Mouse (Mus musculus): Measurements from ENCODE around the gene Csad. TPM values are rescaled to one million over a fixed set of nuclear protein-coding genes. Genes with fewer than 3 reads are reported as not detected.
A peak's percentile ranks its signal among the peaks of the same experiment; 100 is the strongest.
"Not testable (repeated sequence)": the region's sequence is repeated elsewhere in the genome, so short reads cannot be mapped to it uniquely, and the experiment has no call there.

The Csad gene
- polyA plus RNA-seq, 1 experiment from 2014 or later, result 36.0 TPM

- H3K27ac ChIP-seq, result no peak overlapping the region
- no peaks in the 10 kb centered on the region for H3K36me3 ChIP-seq (replicated peaks)
- H3K9me3 ChIP-seq, result no peaks in the 10 kb centered on the region
- peaks cover 15% of the 10 kb centered on the region for H3K4me1 ChIP-seq
- no peak overlapping the region for H3K4me3 ChIP-seq
- H3K27me3 ChIP-seq (ENCODE audit: poor library complexity, severe bottlenecking), result 0 out of 2 replicates have a peak, but pooled peaks cover 5% of the 10 kb centered on the region
- no peak for DNase-seq (ENCODE audit: extremely low spot score, low spot score)
- WGBS, result 67% methylated on average over 6 of the region's 6 CpGs
Observed at GRCm38 (mm10) chr15:102165468-102166100, 38.9 kb downstream of the Csad start.

DNA sequence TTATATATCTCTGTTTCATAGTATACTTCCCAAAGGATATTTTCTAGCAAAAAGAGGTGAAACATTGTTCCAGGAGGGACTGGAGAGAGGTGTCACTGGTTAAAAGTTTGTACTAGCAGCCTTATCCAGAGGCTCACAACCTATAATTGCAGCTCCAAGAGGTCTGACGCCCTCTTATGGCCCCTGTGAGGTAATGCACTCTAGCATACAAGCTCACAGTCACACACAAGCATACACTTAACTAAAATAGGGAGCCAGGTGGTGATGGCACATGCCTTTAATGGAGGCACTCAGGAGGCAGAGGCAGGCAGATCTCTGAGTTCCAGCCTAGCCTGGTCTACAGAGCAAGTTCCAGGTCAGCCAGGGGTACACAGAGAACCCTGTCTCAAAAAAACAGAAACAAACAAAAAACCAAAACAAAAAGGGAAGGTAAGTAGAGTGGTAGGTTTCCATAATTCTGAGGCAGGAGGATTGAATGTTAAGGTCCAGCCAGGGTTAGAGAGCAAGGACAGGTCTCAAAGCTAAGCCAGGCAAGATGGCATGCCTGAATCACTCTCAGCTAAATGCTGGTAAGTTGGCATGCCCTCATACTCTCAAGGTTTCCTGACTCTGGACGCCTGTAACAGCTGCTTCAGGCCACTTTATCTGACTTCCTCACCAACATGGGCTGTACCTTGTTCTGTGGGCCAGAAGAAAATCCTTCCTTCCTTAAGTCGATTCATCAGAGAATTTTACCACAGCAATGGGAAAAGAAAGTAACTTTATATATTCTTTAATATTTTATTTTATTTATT lies 40.4 kb downstream of the Csad start:
- Histone ChIP-seq H3K4me3 (no peak overlapping the region), H3K27me3 (ENCODE audit: poor library complexity, severe bottlenecking) (0 out of 2 replicates have a peak, but pooled peaks cover 9% of the 10 kb centered on the region), H3K27ac (no peak overlapping the region), H3K36me3 (replicated peaks) (no peaks in the 10 kb centered on the region), H3K4me1 (peaks cover 17% of the 10 kb centered on the region), H3K9me3 (no peaks in the 10 kb centered on the region)
- no peak for DNase-seq (ENCODE audit: extremely low spot score, low spot score)
- 73% methylated on average over 3 of the region's 3 CpGs for WGBS

- H3K4me1 ChIP-seq, result peaks cover 26% of the 10 kb centered on the region
- H3K9me3 ChIP-seq, result no peaks in the 10 kb centered on the region
- no peak overlapping the region for H3K4me3 ChIP-seq
- WGBS, result 62% methylated on average over 27 of the region's 27 CpGs
- 0 out of 2 replicates have a peak, but pooled peaks cover 9% of the 10 kb centered on the region for H3K27me3 ChIP-seq (ENCODE audit: poor library complexity, severe bottlenecking)
- H3K36me3 ChIP-seq (replicated peaks), result no peaks in the 10 kb centered on the region
- no peak overlapping the region for H3K27ac ChIP-seq
- no peak for DNase-seq (ENCODE audit: extremely low spot score, low spot score)
Observed at GRCm38 (mm10) chr15:102160415-102161060, 44.0 kb downstream of the Csad start.

GRCm38 (mm10) chr15:102156836-102157235 lies 47.7 kb downstream of the Csad start:
- Histone ChIP-seq H3K9me3 (no peaks in the 10 kb centered on the region), H3K36me3 (replicated peaks) (no peaks in the 10 kb centered on the region), H3K27me3 (ENCODE audit: poor library complexity, severe bottlenecking) (0 out of 2 replicates have a peak, but pooled peaks cover 9% of the 10 kb centered on the region), H3K27ac (peak overlapping the region; percentile 69), H3K4me1 (peaks cover 37% of the 10 kb centered on the region), H3K4me3 (0 out of 2 replicates have a peak overlapping the region, but pooled peaks have one; percentile 16)
- 34% methylated on average over 20 of the region's 20 CpGs for WGBS
- no peak for DNase-seq (ENCODE audit: extremely low spot score, low spot score)

DNA sequence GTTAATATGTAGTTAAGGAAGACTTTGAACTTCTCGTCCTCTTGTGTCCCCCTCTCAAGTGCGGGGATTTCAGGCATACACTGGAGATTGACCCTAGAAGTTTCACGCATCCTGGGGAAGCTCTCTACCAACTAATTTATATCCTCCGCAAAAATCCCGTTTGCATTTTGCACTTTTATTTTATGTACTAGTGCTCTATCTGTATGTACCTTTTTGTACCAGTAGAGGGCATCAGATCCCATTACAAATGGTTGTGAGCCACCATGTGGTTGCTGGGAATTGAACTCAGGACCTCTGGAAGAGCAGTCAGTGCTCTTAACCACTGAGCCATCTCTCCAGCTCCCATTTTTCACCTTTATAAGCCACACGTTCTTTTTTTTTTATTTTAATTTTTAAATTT lies 49.5 kb downstream of the Csad start:
- H3K27me3 ChIP-seq (ENCODE audit: poor library complexity, severe bottlenecking); H3K4me3 ChIP-seq; H3K27ac ChIP-seq; H3K36me3 ChIP-seq (replicated peaks); H3K9me3 ChIP-seq; DNase-seq (ENCODE audit: extremely low spot score, low spot score): not testable (repeated sequence)
- H3K4me1 ChIP-seq, result peaks cover 40% of the 10 kb centered on the region
- 90% methylated on average over 6 of the region's 6 CpGs for WGBS

GRCm38 (mm10) chr15:102152646-102153045 lies 51.9 kb downstream of the Csad start:
- H3K27ac ChIP-seq, result peak overlapping the region; percentile 9; the same call in 1 of the 2 replicates
- no peak for DNase-seq (ENCODE audit: extremely low spot score, low spot score)
- 35% methylated on average over 4 of the region's 4 CpGs for WGBS

DNA sequence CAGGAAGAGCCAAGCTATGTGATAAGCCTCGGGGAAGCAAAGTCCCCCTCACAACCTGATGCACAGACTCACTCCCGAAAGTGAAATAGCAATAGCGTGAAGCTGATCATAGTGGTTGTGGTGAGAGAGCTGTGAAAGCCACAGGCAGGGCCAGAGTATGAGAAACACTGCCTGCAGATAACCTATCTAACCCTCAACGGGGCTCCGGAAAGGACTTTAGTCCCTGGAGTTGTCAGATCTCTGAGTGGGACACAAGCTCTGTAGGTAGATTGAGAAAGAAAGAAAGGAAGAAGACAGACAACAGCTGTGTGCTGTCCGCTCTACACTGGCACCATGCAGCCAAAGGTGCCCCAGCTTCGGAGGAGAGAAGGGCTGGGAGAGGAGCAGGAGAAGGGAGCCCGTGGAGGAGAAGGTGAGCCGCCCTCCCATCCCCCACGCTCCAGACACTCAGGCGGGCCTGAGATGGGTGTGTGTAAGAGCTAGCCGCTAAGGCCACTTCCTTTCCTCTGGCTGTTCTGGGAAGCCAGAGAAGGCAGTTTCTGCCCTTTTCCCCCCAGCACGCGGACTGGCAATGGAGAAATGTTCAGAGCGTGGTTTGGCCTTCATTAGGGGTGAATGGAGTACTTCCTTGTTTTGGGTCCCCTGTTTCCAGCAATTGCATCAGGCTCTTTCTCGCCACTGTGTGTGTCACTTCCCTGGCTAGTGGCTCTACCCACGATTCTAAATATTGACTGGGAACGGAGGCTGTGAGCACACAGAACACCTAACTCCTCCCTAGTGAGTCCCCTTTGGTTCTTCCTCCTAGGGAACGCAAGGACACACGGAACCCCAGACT lies 54.0 kb downstream of the Csad start, which contains the start of gene Soat2:
Soat2 (plus strand) TSS at position 226 of the 835 bp plus-strand sequence.
- DNase-seq (ENCODE audit: extremely low spot score, low spot score), result no peak
- Histone ChIP-seq H3K36me3 (replicated peaks) (no peaks in the 10 kb centered on the region), H3K27me3 (ENCODE audit: poor library complexity, severe bottlenecking) (peaks cover 15% of the 10 kb centered on the region), H3K9me3 (no peaks in the 10 kb centered on the region), H3K27ac (peak within 1 kb of the TSS; percentile 59), H3K4me3 (peak within 1 kb of the TSS; percentile 26), H3K4me1 (peaks cover 28% of the 10 kb centered on the region)
- whole genome bisulfite sequencing, result 58% methylated on average over 20 of the region's 20 CpGs

More at GRCm38 (mm10) chr15:102152646-102153045, 51.9 kb downstream of the Csad start:
- H3K9me3 ChIP-seq, result no peaks in the 10 kb centered on the region
- H3K4me3 ChIP-seq, result no peak overlapping the region
- H3K27me3 ChIP-seq (ENCODE audit: poor library complexity, severe bottlenecking), result peaks cover 5% of the 10 kb centered on the region; the same call in 1 of the 2 replicates
- peaks cover 38% of the 10 kb centered on the region for H3K4me1 ChIP-seq
- no peaks in the 10 kb centered on the region for H3K36me3 ChIP-seq (replicated peaks)

DNA sequence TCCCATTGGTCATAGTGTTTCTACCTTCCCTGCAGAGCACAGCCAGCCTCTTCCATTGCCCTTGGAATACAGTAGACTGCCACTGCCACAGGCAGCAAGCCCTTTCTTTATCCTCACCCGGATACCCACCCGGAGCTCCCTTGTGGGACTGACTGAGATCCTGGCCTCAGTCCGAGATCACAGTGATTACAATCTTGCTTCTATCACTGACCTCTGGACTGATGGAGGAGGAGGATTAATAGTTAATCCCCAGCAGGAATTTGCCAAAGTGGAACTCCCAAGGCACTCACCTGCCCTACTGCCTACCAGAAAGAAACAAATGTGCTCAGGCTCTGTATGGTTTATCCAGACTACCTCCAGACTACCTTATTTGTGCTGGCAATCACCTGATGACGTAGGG lies 55.0 kb downstream of the Csad start:
- no peak overlapping the region for H3K27ac ChIP-seq
- DNase-seq (ENCODE audit: extremely low spot score, low spot score), result no peak
- peaks cover 35% of the 10 kb centered on the region for H3K4me1 ChIP-seq
- H3K27me3 ChIP-seq (ENCODE audit: poor library complexity, severe bottlenecking), result peaks cover 25% of the 10 kb centered on the region
- no peaks in the 10 kb centered on the region for H3K9me3 ChIP-seq
- H3K36me3 ChIP-seq (replicated peaks), result no peaks in the 10 kb centered on the region
- no peak overlapping the region for H3K4me3 ChIP-seq
- WGBS, result 69% methylated on average over 4 of the region's 4 CpGs

GRCm38 (mm10) chr15:102147674-102148402 lies 56.7 kb downstream of the Csad start:
- no peaks in the 10 kb centered on the region for H3K36me3 ChIP-seq (replicated peaks)

GRCm38 (mm10) chr15:102146882-102147281 lies 57.6 kb downstream of the Csad start:
- Histone ChIP-seq H3K27ac (no peak overlapping the region), H3K4me1 (peaks cover 38% of the 10 kb centered on the region), H3K27me3 (ENCODE audit: poor library complexity, severe bottlenecking) (peaks cover 51% of the 10 kb centered on the region), H3K4me3 (no peak overlapping the region), H3K9me3 (no peaks in the 10 kb centered on the region), H3K36me3 (replicated peaks) (no peaks in the 10 kb centered on the region)
- 16% methylated on average over 1 of the region's 1 CpGs for WGBS
- DNase-seq (ENCODE audit: extremely low spot score, low spot score), result no peak

More at GRCm38 (mm10) chr15:102147674-102148402, 56.7 kb downstream of the Csad start:
- 71% methylated on average over 16 of the region's 16 CpGs for WGBS
- peaks cover 42% of the 10 kb centered on the region for H3K27me3 ChIP-seq (ENCODE audit: poor library complexity, severe bottlenecking)
- no peaks in the 10 kb centered on the region for H3K9me3 ChIP-seq
- peaks cover 41% of the 10 kb centered on the region for H3K4me1 ChIP-seq
- H3K4me3 ChIP-seq, result no peak overlapping the region
- no peak for DNase-seq (ENCODE audit: extremely low spot score, low spot score)
- H3K27ac ChIP-seq, result 0 out of 2 replicates have a peak overlapping the region, but pooled peaks have one; percentile 1

DNA sequence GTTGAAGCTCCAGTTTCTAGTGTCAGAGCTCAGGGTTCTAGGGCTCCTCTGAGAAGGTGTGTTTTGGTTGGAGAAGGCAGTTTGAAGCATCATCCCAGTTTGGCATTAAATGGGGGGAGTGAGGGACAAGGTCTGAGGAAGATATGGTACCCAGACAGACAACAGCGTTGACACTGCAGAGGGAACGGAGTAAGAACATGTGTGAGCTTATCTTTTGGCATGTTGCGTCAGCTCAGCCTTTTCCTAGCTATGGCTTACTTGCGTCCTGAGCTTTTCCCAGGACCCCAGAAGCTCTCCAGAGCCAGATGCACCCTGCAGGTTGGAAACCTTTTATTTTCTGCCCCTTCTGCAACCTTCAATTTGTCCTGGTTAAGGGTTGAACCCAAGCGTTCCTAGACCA lies 58.4 kb downstream of the Csad start:
- no peak for DNase-seq (ENCODE audit: extremely low spot score, low spot score)
- no peak overlapping the region for H3K27ac ChIP-seq
- peaks cover 38% of the 10 kb centered on the region for H3K4me1 ChIP-seq
- peaks cover 58% of the 10 kb centered on the region for H3K27me3 ChIP-seq (ENCODE audit: poor library complexity, severe bottlenecking)
- H3K36me3 ChIP-seq (replicated peaks), result no peaks in the 10 kb centered on the region
- H3K9me3 ChIP-seq, result no peaks in the 10 kb centered on the region
- no peak overlapping the region for H3K4me3 ChIP-seq
- 84% methylated on average over 5 of the region's 5 CpGs for WGBS
